In the genomic region with DNA sequence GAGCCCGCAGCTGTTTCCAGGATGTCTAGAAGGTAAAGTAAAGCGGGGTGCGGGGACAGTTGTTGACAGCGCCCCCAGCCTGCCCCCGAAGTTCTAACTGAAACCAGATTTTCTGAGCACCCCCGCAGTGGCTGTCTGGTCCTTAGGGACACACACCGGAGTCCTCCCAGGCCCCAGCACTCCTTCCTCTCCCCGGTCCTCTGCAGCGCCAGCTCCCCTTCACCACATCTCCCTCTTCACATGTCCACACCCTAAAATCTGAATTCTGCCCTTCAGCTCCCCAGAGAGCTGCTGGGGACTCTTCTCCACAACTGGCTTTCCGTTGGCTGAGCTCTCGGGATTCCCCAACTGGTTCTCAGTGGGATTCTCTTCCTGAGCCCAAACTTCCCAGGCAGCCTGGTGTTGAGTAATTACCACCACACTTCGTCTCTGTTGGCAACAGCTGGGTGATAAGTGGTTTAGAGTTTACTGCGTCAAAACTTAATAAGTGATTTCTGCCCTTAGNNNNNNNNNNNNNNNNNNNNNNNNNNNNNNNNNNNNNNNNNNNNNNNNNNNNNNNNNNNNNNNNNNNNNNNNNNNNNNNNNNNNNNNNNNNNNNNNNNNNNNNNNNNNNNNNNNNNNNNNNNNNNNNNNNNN, we compare ENCODE assay signal across 9 mouse cellular contexts. TPM values are rescaled to one million over a fixed set of nuclear protein-coding genes. Genes with fewer than 3 reads are reported as not detected.
DNase-seq lines count a peak whose midpoint lies in the region; ATAC-seq and TF ChIP-seq lines count a peak whose summit lies in the region.
"Had no signal": no experiment of that assay in that cellular context is flagged by ENCODE, and none has a peak within 500 bp of the region (broad histone marks: within the 10 kb centered on the region; RNA-seq: fewer than 3 reads in every experiment).

No protein-coding gene starts in this region.

- DNase-seq in left cerebral cortex, postnatal 25 days (ENCODE audit: low spot score in 2 of 2) = peak; percentile 19 to 20
- DNase-seq in left cerebral cortex, postnatal 14 days (ENCODE audit: low spot score in 2 of 2) = no peak
- DNase-seq in hindbrain, postnatal 0 days (ENCODE audit: low spot score) = peak; percentile 27
- peak; percentile 57 for DNase-seq in liver, embryonic 11.5 days (ENCODE audit: low spot score)
- DNase-seq in yolk sac, embryonic 10.5 days (ENCODE audit: low spot score) = no peak

- TF ChIP-seq POLR2A in bone marrow, adult 2 months (IDR thresholded peaks at IDR 0.05; ENCODE audit: borderline replicate concordance, control insufficient read depth, low read depth, low read length) = no peak

- no peaks in the 10 kb centered on the region for H3K9me3 ChIP-seq in forebrain, embryonic 16.5 days (ENCODE audit: control insufficient read depth, low read length)
- H3K9me3 ChIP-seq in hindbrain, postnatal 0 days (ENCODE audit: low read length) = no peaks in the 10 kb centered on the region
- no peaks in the 10 kb centered on the region for H3K9me3 ChIP-seq in liver, embryonic 11.5 days (ENCODE audit: control insufficient read depth, low read length)
- no peaks in the 10 kb centered on the region for H3K9me3 ChIP-seq in midbrain, embryonic 15.5 days

- no peak for TF ChIP-seq CTCF in bone marrow, adult 2 months (IDR thresholded peaks at IDR 0.05; ENCODE audit: control insufficient read depth, insufficient read depth, low read length)
- TF ChIP-seq CTCF in hindbrain, postnatal 0 days (IDR thresholded peaks at IDR 0.05; ENCODE audit: low read depth) = no peak

- peak overlapping the region; percentile 79 for H3K9ac ChIP-seq in forebrain, embryonic 16.5 days (replicated peaks; ENCODE audit: low read depth, low read length)
- H3K9ac ChIP-seq in hindbrain, postnatal 0 days (replicated peaks; ENCODE audit: low read length) = peak overlapping the region; percentile 63
- peak overlapping the region; percentile 83 for H3K9ac ChIP-seq in liver, embryonic 11.5 days (ENCODE audit: low read depth, low read length)
- H3K9ac ChIP-seq in midbrain, embryonic 15.5 days = peak overlapping the region; percentile 62

- H3K27ac ChIP-seq in bone marrow, adult 2 months (ENCODE audit: control insufficient read depth, insufficient read depth, low read depth, low read length, poor library complexity) = peak overlapping the region; percentile 90
- H3K27ac ChIP-seq in forebrain, embryonic 16.5 days (ENCODE audit: low read length) = no peak overlapping the region
- H3K27ac ChIP-seq in hindbrain, postnatal 0 days = peak overlapping the region; percentile 56; the same call in 1 of the 2 replicates
- peak overlapping the region; percentile 54 for H3K27ac ChIP-seq in liver, embryonic 11.5 days (ENCODE audit: low read depth, low read length)
- peak overlapping the region; percentile 39; the same call in 1 of the 2 replicates for H3K27ac ChIP-seq in midbrain, embryonic 15.5 days

- peak overlapping the region; percentile 70 for H3K4me3 ChIP-seq in bone marrow, adult 2 months (replicated peaks; ENCODE audit: control insufficient read depth, low read depth, low read length)
- peak overlapping the region; percentile 65 for H3K4me3 ChIP-seq in forebrain, embryonic 16.5 days (replicated peaks; ENCODE audit: low read length)
- peak overlapping the region; percentile 75 for H3K4me3 ChIP-seq in hindbrain, postnatal 0 days (ENCODE audit: low read length)
- H3K4me3 ChIP-seq in liver, embryonic 11.5 days (ENCODE audit: low read depth, low read length) = peak overlapping the region; percentile 72
- peak overlapping the region; percentile 49 for H3K4me3 ChIP-seq in midbrain, embryonic 15.5 days

- H3K4me1 ChIP-seq in bone marrow, adult 2 months (ENCODE audit: control insufficient read depth, insufficient read depth, low read length) = peaks cover 5% of the 10 kb centered on the region; the same call in 1 of the 2 replicates
- H3K4me1 ChIP-seq in forebrain, embryonic 16.5 days (replicated peaks; ENCODE audit: control insufficient read depth, insufficient read depth, low read length) = peaks cover 14% of the 10 kb centered on the region
- peaks cover 8% of the 10 kb centered on the region for H3K4me1 ChIP-seq in hindbrain, postnatal 0 days (ENCODE audit: insufficient read depth, low read length)
- H3K4me1 ChIP-seq in liver, embryonic 11.5 days (replicated peaks; ENCODE audit: control insufficient read depth, insufficient read depth, low read length) = peaks cover 13% of the 10 kb centered on the region
- H3K4me1 ChIP-seq in midbrain, embryonic 15.5 days = peaks cover 13% of the 10 kb centered on the region

- peaks cover 5% of the 10 kb centered on the region; the same call in 1 of the 2 replicates for H3K36me3 ChIP-seq in forebrain, embryonic 16.5 days (ENCODE audit: control insufficient read depth, insufficient read depth)
- H3K36me3 ChIP-seq in hindbrain, postnatal 0 days (ENCODE audit: insufficient read depth, low read length) = no peaks in the 10 kb centered on the region
- peaks cover 10% of the 10 kb centered on the region; the same call in 1 of the 2 replicates for H3K36me3 ChIP-seq in liver, embryonic 11.5 days (ENCODE audit: control insufficient read depth, insufficient read depth, low read length)
- peaks cover 5% of the 10 kb centered on the region; the same call in 1 of the 2 replicates for H3K36me3 ChIP-seq in midbrain, embryonic 15.5 days (replicated peaks)

- no peaks in the 10 kb centered on the region for H3K27me3 ChIP-seq in forebrain, embryonic 16.5 days (replicated peaks; ENCODE audit: control insufficient read depth, insufficient read depth, low read length)
- no peaks in the 10 kb centered on the region for H3K27me3 ChIP-seq in hindbrain, postnatal 0 days (ENCODE audit: insufficient read depth, low read length)
- no peaks in the 10 kb centered on the region for H3K27me3 ChIP-seq in liver, embryonic 11.5 days (replicated peaks; ENCODE audit: control insufficient read depth, insufficient read depth, low read length)
- H3K27me3 ChIP-seq in midbrain, embryonic 15.5 days (replicated peaks) = no peaks in the 10 kb centered on the region

- WGBS in bone marrow, adult 2 months = 0% methylated on average over 13 of the region's 13 CpGs
- WGBS in forebrain, embryonic 16.5 days = 3% methylated on average over 13 of the region's 13 CpGs
- WGBS in hindbrain, postnatal 0 days = under 1% methylated on average over 13 of the region's 13 CpGs
- WGBS in liver, embryonic 11.5 days = 2% methylated on average over 13 of the region's 13 CpGs
- 2% methylated on average over 13 of the region's 13 CpGs for WGBS in midbrain, embryonic 15.5 days

- ATAC-seq in forebrain, embryonic 16.5 days = peak; percentile 46
- ATAC-seq in hindbrain, postnatal 0 days = peak; percentile 46; the same call in 1 of the 2 replicates
- ATAC-seq in liver, embryonic 11.5 days (replicated peaks; ENCODE audit: low FRiP score) = peak; percentile 65
- no peak; the same call in 1 of the 2 replicates for ATAC-seq in midbrain, embryonic 15.5 days (replicated peaks)

- H3K4me2 ChIP-seq in forebrain, embryonic 16.5 days (ENCODE audit: low read length) = peak overlapping the region; percentile 98
- peak overlapping the region; percentile 98 for H3K4me2 ChIP-seq in hindbrain, postnatal 0 days (ENCODE audit: low read depth, low read length)
- H3K4me2 ChIP-seq in liver, embryonic 11.5 days = peak overlapping the region; percentile 87
- H3K4me2 ChIP-seq in midbrain, embryonic 15.5 days = peak overlapping the region; percentile 93

- intact Hi-C loops in left cerebral cortex, postnatal 25 days (cut with DNase I) = loop anchor here (2.0 to 5.0 kb wide), 2 partner anchors 78 to 786 kb away; a partner anchor contains a TSS
- intact Hi-C loops in left cerebral cortex, postnatal 14 days (cut with DNase I) = no loop called here

RNA-seq across cellular contexts. Expression of a gene that starts 0.7 kb away (rescaled TPM):
- total RNA-seq in left cerebral cortex, postnatal 25 days (2021) = 1 to 10 TPM; 9.1 to 9.7 TPM
- 1 to 10 TPM; 8.7 to 9.8 TPM for total RNA-seq in left cerebral cortex, postnatal 14 days (2021)
- 24.1 and 25.9 TPM in 2 replicates for polyA plus RNA-seq in bone marrow, adult 2 months (2011; ENCODE audit: insufficient read depth, insufficient read length, low replicate concordance, missing spikeins)
- polyA plus RNA-seq in forebrain, embryonic 16.5 days (2015; fragmentation: Nextera tagmentation; extraction: Ambion mirVana) = 8.9 and 10.7 TPM in 2 replicates
- 4.2 and 7.1 TPM in 2 replicates for total RNA-seq in hindbrain, postnatal 0 days (2014; rRNA removed)
- 14.6 and 14.8 TPM in 2 replicates for polyA plus RNA-seq in hindbrain, postnatal 0 days (2015; fragmentation: Nextera tagmentation; extraction: Ambion mirVana)
- 29.8 and 32.9 TPM in 2 replicates for polyA plus RNA-seq in liver, embryonic 11.5 days (2014; fragmentation: Nextera tagmentation; extraction: Ambion mirVana)
- 11.7 and 11.9 TPM in 2 replicates for polyA plus RNA-seq in midbrain, embryonic 15.5 days (2015; fragmentation: Nextera tagmentation; extraction: Ambion mirVana)

RNA-seq across cellular contexts. Expression of a gene that starts 15.2 kb away (rescaled TPM):
- total RNA-seq in left cerebral cortex, postnatal 25 days (2021) = not detected
- total RNA-seq in left cerebral cortex, postnatal 14 days (2021) = not detected
- polyA plus RNA-seq in bone marrow, adult 2 months (2011; ENCODE audit: insufficient read depth, insufficient read length, low replicate concordance, missing spikeins) = not detected in 2 replicates
- not detected in 2 replicates for polyA plus RNA-seq in forebrain, embryonic 16.5 days (2015; fragmentation: Nextera tagmentation; extraction: Ambion mirVana)
- total RNA-seq in hindbrain, postnatal 0 days (2014; rRNA removed) = not detected in 2 replicates
- not detected in 2 replicates for polyA plus RNA-seq in hindbrain, postnatal 0 days (2015; fragmentation: Nextera tagmentation; extraction: Ambion mirVana)
- not detected in 2 replicates for polyA plus RNA-seq in liver, embryonic 11.5 days (2014; fragmentation: Nextera tagmentation; extraction: Ambion mirVana)
- not detected in 2 replicates for polyA plus RNA-seq in midbrain, embryonic 15.5 days (2015; fragmentation: Nextera tagmentation; extraction: Ambion mirVana)
- total RNA-seq: left cerebral cortex, postnatal 36 days had no signal

RNA-seq across cellular contexts. Expression of a gene that starts 34.1 kb away (rescaled TPM):
- total RNA-seq in left cerebral cortex, postnatal 25 days (2021) = 10 to 100 TPM; 20.5 to 20.6 TPM
- total RNA-seq in left cerebral cortex, postnatal 14 days (2021) = 10 to 100 TPM; 18.5 to 19.5 TPM
- 32.5 and 41.1 TPM in 2 replicates for polyA plus RNA-seq in bone marrow, adult 2 months (2011; ENCODE audit: insufficient read depth, insufficient read length, low replicate concordance, missing spikeins)
- polyA plus RNA-seq in forebrain, embryonic 16.5 days (2015; fragmentation: Nextera tagmentation; extraction: Ambion mirVana) = 44.2 and 50.3 TPM in 2 replicates
- total RNA-seq in hindbrain, postnatal 0 days (2014; rRNA removed) = 18.3 and 20.9 TPM in 2 replicates
- 49.9 and 51.7 TPM in 2 replicates for polyA plus RNA-seq in hindbrain, postnatal 0 days (2015; fragmentation: Nextera tagmentation; extraction: Ambion mirVana)
- polyA plus RNA-seq in liver, embryonic 11.5 days (2014; fragmentation: Nextera tagmentation; extraction: Ambion mirVana) = 66.7 and 70.9 TPM in 2 replicates
- polyA plus RNA-seq in midbrain, embryonic 15.5 days (2015; fragmentation: Nextera tagmentation; extraction: Ambion mirVana) = 33.5 and 36.7 TPM in 2 replicates

Comparison
In these comparisons a context has a peak if more than half of its experiments do, and no peak if none do; other contexts are left out.
1. DNase-seq: peak in left cerebral cortex, postnatal 25 days (2 of 2), hindbrain, postnatal 0 days (single experiment) and liver, embryonic 11.5 days (single experiment); none in left cerebral cortex, postnatal 14 days (0 of 2) and yolk sac, embryonic 10.5 days (single experiment).
2. Peak in every context shown above with its lines, with median percentiles within 50 percentile points of each other: H3K4me3 ChIP-seq, H3K4me2 ChIP-seq and H3K9ac ChIP-seq.